Mouse (Mus musculus) cortical plate, adult 2 months (tissue): Measurements from ENCODE around the gene Supt5.

Source experiments
- CTCF ChIP-seq: fragments of 200-500 bp; IDR thresholded peaks from 2 replicates; pipeline ENCODE4 v1.5.1; 2011; ENCODE audit warnings: mild to moderate bottlenecking, control low read depth, low read length; ENCODE audit not compliant: insufficient read depth; ENCODE audit errors: extremely low read depth
- POLR2A ChIP-seq: fragments of 200-500 bp; IDR thresholded peaks from 2 replicates; pipeline ENCODE4 v1.6.1; 2011; ENCODE audit warnings: mild to moderate bottlenecking, low read length, control low read depth; ENCODE audit not compliant: insufficient read depth; ENCODE audit errors: extremely low read depth

- no peak for TF ChIP-seq POLR2A
- no peak for TF ChIP-seq CTCF
Observed at GRCm38 (mm10) chr7:28357984-28358383, 19.4 kb upstream of the Supt5 start.
